Mouse (Mus musculus) forebrain, embryonic 12.5 days (tissue): ENCODE results near the gene Sorl1. TPM values are rescaled to one million over a fixed set of nuclear protein-coding genes. Genes with fewer than 3 reads are reported as not detected.

Experiments used
- ATAC-seq: fragments of 200-750 bp; cut with Nextera tagmentation; 2 replicates; pipeline ENCODE4 v1.8.0; 2017; ENCODE audit warnings: moderate TSS enrichment; ENCODE audit not compliant: low FRiP score
- H3K27ac ChIP-seq: fragments of 300-500 bp; sonication (generic); 2 replicates; pipeline ENCODE4 v1.5.1; 2016; ENCODE audit warnings: mild to moderate bottlenecking
- H3K27me3 ChIP-seq: fragments of 300-500 bp; sonication (generic); 2 replicates; pipeline ENCODE4 v1.6.1; 2016; ENCODE audit warnings: mild to moderate bottlenecking
- H3K36me3 ChIP-seq: fragments of 300-500 bp; sonication (generic); replicated peaks from 2 replicates; pipeline ENCODE4 v1.6.1; 2016; ENCODE audit warnings: mild to moderate bottlenecking
- H3K4me1 ChIP-seq: fragments of 300-500 bp; sonication (generic); 2 replicates; pipeline ENCODE4 v1.6.1; 2016
- H3K4me2 ChIP-seq: fragments of 300-500 bp; sonication (generic); 2 replicates; pipeline ENCODE4 v1.6.1; 2016; ENCODE audit warnings: mild to moderate bottlenecking, moderate library complexity
- H3K4me3 ChIP-seq: fragments of 300-500 bp; sonication (generic); replicated peaks from 2 replicates; pipeline ENCODE4 v1.5.1; 2016; ENCODE audit warnings: mild to moderate bottlenecking
- H3K9ac ChIP-seq: fragments of 300-500 bp; sonication (generic); 2 replicates; pipeline ENCODE4 v1.6.1; 2016; ENCODE audit warnings: mild to moderate bottlenecking
- H3K9me3 ChIP-seq: fragments of 300-500 bp; sonication (generic); 2 replicates; pipeline ENCODE4 v1.6.1; 2016
- WGBS: fragments of 180-500 bp; shearing (Covaris S2); methylation state at CpG from one replicate; pipeline ENCODE4 v1.1.7; 2016; 5-methylcytosine and 5-hydroxymethylcytosine counted together
- polyA plus RNA-seq: library from polyadenylated mRNA; unstranded; fragments of >200 nt; fragmentation: Nextera tagmentation; extraction: Ambion mirVana; gene quantifications from 2 replicates; pipeline ENCODE4 v1.2.1, GENCODE M21; 2016

Sorl1 gene
- polyA plus RNA-seq, 1 experiment from 2014 or later, result 11.1 TPM

DNA sequence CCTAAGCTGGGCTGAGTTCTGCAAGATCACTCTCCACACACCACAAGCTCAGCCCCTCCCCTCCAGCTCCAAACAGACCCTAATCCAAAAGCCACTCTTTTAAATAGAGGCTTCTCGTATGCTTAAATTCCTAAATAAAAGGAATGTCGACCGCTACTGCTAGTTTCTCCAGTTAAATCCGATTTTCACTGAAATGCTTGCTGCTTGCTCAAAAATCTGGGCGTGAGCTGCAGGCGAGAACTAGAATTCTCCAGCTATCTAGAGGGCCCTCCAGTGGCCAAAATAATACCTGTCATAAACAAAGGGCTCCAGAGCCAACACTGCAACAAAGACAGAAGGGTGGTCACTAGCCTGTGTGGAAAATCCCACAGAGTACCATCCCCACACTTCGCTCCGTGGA, 170.6 kb downstream of the Sorl1 start:
- no peaks in the 10 kb centered on the region for H3K36me3 ChIP-seq
- 0 out of 2 replicates have a peak, but pooled peaks cover 3% of the 10 kb centered on the region for H3K27me3 ChIP-seq
- 0 out of 2 replicates have a peak, but pooled peaks have one; percentile 33 for ATAC-seq
- no peak overlapping the region for H3K4me3 ChIP-seq
- H3K9ac ChIP-seq, result peak overlapping the region; percentile 55; the same call in 1 of the 2 replicates
- H3K27ac ChIP-seq, result peak overlapping the region; percentile 76
- peaks cover 48% of the 10 kb centered on the region for H3K4me1 ChIP-seq
- H3K4me2 ChIP-seq, result peak overlapping the region; percentile 26; the same call in 1 of the 2 replicates
- 4% methylated on average over 8 of the region's 8 CpGs for WGBS
- H3K9me3 ChIP-seq, result no peaks in the 10 kb centered on the region

DNA sequence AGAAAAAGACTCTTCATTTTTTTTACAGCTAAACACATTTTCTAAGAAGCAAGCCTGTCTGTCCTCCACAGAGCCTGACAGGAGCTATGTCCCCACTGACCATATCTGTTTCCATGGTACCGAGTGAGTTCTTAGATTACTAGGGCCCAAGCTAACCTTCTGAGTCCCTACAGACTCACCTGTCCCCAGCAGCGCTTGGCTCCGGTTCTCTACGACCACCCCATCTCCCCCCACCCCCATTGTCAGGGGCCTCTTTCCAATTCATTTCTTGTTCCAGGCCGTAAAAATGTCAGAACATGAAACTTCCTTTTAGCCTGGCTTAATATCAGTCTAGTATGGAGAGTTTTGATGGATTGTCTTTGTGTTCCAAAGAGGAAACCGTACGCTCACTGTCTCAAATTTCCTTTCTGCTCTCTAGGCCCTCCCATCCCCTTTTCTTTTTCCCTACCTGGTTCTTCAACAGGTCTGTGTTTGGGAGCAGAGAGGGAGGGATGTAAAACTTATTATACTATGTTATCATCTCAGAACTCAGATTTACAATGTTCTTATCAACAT, 171.4 kb downstream of the Sorl1 start:
- no peaks in the 10 kb centered on the region for H3K36me3 ChIP-seq
- peak overlapping the region; percentile 96 for H3K27ac ChIP-seq
- H3K4me1 ChIP-seq, result peaks cover 48% of the 10 kb centered on the region
- H3K9me3 ChIP-seq, result no peaks in the 10 kb centered on the region
- no peak overlapping the region for H3K4me3 ChIP-seq
- H3K4me2 ChIP-seq, result peak overlapping the region; percentile 15; the same call in 1 of the 2 replicates
- peak overlapping the region; percentile 40; the same call in 1 of the 2 replicates for H3K9ac ChIP-seq
- WGBS, result 73% methylated on average over 7 of the region's 7 CpGs
- H3K27me3 ChIP-seq, result 0 out of 2 replicates have a peak, but pooled peaks cover 4% of the 10 kb centered on the region
- no peak for ATAC-seq

DNA sequence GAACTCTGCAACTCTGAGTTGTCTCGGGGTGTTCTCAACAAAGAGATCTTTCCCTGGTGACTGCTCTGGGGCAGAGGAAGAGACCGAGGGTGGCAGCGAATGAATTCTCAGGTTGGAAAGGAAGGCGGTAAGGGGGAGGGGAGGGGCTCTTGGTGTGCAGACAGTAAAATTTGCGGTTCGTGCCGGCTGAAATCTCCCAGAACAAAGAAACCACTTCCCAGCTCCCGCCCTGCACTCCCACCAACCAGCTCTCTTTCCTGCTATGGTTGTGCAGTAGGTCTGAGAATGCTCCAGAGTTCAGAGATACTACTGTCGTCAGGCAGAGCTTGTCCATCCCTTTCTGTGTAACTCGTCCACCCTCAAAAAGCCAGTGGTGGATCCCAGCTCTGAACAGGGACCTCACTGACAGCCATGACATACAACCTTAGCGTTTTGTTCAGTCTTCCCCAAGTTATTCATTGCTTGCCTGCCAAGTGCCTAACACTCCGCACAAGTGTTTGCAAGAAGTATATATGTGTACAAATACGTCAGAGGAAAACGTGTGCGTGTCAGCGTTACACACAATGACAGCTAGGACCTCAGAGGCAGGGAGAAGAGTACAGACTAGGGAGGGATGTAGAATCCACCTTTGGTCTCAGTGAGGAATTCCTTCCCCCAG, 172.5 kb downstream of the Sorl1 start:
- 14% methylated on average over 16 of the region's 16 CpGs for WGBS
- Histone ChIP-seq H3K4me2 (peak overlapping the region; percentile 52), H3K9me3 (no peaks in the 10 kb centered on the region), H3K27me3 (0 out of 2 replicates have a peak, but pooled peaks cover 7% of the 10 kb centered on the region), H3K9ac (peak overlapping the region; percentile 61), H3K4me3 (peak overlapping the region; percentile 39), H3K4me1 (peaks cover 48% of the 10 kb centered on the region), H3K27ac (peak overlapping the region; percentile 96), H3K36me3 (no peaks in the 10 kb centered on the region)
- ATAC-seq, result peak; percentile 50

DNA sequence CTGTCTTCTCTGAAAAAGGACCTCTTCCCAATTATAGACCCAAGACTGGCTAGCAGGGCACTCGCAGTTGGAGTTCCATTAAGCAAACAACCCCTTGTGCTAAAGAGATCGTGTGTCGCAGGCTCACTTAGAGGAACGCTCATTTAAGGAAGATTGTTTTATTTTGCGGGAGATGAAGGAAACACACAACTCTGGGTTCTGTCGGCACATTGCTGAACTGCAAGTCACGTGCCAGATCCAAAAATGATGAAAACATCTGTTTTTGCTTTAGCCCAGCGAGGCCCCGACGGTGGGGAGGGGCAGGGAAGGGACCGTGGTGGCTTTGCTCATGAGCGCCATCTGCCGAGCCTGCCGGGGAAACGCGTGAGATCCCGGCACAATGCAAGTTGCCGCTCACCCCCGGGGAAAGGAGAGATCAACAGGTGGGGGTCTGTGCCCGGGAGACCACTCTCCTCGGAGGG, 173.1 kb downstream of the Sorl1 start:
- Histone ChIP-seq H3K27me3 (0 out of 2 replicates have a peak, but pooled peaks cover 7% of the 10 kb centered on the region), H3K9me3 (no peaks in the 10 kb centered on the region), H3K4me1 (peaks cover 48% of the 10 kb centered on the region), H3K9ac (peak overlapping the region; percentile 61), H3K4me2 (peak overlapping the region; percentile 52), H3K27ac (peak overlapping the region; percentile 96), H3K4me3 (peak overlapping the region; percentile 39), H3K36me3 (no peaks in the 10 kb centered on the region)
- ATAC-seq, result peak; percentile 77
- under 1% methylated on average over 21 of the region's 21 CpGs for WGBS

DNA sequence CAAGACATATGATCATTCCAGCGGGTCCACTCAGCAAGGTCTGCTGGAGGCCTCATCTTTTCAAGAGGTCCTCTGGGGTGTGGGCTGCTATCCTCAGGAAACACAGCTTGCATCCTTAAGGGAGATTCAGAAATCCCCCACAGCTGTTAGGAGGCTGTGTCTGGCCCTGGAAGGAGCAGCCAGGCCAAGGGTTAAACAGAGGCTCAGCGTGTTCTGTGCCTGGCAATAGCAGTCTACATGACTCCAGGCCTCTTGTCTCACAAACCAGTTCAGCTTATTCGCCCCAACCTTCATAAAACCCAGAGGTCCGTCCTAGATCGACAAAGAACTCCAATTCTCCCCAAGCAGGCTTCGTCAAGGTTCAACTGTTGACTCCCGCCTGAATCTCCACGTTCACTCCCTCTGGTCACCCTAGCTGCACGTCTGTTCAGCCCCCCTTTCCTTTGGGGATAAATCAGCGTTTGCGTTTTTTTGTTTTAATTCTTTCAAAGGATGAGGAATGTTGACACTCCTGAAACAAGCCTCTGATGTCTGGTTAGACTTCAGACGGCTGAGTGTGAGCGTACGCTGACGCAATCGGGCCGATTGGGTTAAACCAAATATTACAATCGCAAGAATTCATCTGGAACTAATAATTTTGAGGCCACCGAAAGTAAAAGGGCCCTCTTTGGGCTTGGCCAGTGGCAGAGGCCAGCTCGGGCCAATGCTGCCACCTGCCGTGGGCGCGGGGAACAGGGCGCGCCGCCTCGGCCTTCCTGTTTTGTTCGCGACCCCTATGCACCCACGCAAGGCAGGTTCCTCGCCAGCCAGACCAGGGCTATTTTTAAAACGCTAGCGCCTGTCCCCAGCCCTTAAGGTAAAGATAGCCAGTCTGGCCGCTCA, 173.7 kb downstream of the Sorl1 start:
- H3K27me3 ChIP-seq, result 0 out of 2 replicates have a peak, but pooled peaks cover 7% of the 10 kb centered on the region
- H3K9me3 ChIP-seq, result no peaks in the 10 kb centered on the region
- H3K4me1 ChIP-seq, result peaks cover 48% of the 10 kb centered on the region
- peak overlapping the region; percentile 52 for H3K4me2 ChIP-seq
- ATAC-seq, result peak; percentile 82
- H3K27ac ChIP-seq, result peak overlapping the region; percentile 96
- 4% methylated on average over 34 of the region's 34 CpGs for WGBS
- H3K9ac ChIP-seq, result peak overlapping the region; percentile 61
- H3K36me3 ChIP-seq, result no peaks in the 10 kb centered on the region
- peak overlapping the region; percentile 39 for H3K4me3 ChIP-seq

DNA sequence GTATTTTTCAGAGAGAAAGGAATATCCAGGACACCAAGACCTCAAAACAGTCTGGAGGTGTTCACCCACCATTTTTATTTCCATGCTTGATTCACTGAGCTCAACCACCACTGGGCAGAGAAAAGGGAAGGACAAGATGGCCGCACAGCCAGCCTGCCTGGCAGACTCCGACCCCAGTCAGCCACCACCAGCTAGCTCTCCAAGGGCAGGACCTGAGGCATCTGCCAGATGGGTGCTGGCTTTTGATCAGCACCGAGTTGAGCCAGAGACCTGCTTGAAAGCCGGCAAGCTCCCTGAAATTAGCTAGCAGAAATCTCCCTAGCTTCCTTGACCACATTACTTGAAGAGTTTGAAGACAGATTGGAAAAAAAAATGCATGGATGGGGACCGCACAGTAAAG, 174.6 kb downstream of the Sorl1 start:
- 0 out of 2 replicates have a peak overlapping the region, but pooled peaks have one; percentile 61 for H3K9ac ChIP-seq
- no peaks in the 10 kb centered on the region for H3K36me3 ChIP-seq
- no peaks in the 10 kb centered on the region for H3K9me3 ChIP-seq
- peak overlapping the region; percentile 96 for H3K27ac ChIP-seq
- 80% methylated on average over 5 of the region's 5 CpGs for WGBS
- H3K4me1 ChIP-seq, result peaks cover 48% of the 10 kb centered on the region
- H3K4me3 ChIP-seq, result no peak overlapping the region
- H3K27me3 ChIP-seq, result 0 out of 2 replicates have a peak, but pooled peaks cover 7% of the 10 kb centered on the region
- ATAC-seq, result no peak
- H3K4me2 ChIP-seq, result no peak overlapping the region

DNA sequence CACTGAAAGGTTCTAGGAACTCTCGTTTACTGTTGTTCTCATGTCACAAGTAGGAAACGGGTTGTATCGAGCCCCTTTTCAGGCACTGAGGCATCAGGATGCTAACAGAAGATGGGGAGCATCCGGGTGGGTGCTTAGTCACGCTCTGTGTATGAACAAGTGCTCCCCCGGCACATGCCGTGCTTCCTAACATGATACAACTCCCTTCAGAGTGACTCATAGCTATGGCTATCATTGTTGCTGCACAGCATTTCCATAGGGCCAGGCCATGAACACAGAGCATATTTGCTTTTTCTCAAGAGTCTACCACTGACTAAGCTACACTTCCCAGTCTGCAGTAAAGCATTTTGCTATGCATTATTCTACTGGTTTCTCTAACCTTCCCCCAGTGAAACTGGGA, 179.1 kb downstream of the Sorl1 start:
- H3K4me2 ChIP-seq, result no peak overlapping the region
- H3K4me3 ChIP-seq, result no peak overlapping the region
- no peak overlapping the region for H3K9ac ChIP-seq
- no peaks in the 10 kb centered on the region for H3K9me3 ChIP-seq
- 0 out of 2 replicates have a peak, but pooled peaks cover 7% of the 10 kb centered on the region for H3K27me3 ChIP-seq
- no peaks in the 10 kb centered on the region for H3K36me3 ChIP-seq
- no peak for ATAC-seq
- 96% methylated on average over 7 of the region's 7 CpGs for whole genome bisulfite sequencing
- peaks cover 22% of the 10 kb centered on the region for H3K4me1 ChIP-seq
- no peak overlapping the region for H3K27ac ChIP-seq

DNA sequence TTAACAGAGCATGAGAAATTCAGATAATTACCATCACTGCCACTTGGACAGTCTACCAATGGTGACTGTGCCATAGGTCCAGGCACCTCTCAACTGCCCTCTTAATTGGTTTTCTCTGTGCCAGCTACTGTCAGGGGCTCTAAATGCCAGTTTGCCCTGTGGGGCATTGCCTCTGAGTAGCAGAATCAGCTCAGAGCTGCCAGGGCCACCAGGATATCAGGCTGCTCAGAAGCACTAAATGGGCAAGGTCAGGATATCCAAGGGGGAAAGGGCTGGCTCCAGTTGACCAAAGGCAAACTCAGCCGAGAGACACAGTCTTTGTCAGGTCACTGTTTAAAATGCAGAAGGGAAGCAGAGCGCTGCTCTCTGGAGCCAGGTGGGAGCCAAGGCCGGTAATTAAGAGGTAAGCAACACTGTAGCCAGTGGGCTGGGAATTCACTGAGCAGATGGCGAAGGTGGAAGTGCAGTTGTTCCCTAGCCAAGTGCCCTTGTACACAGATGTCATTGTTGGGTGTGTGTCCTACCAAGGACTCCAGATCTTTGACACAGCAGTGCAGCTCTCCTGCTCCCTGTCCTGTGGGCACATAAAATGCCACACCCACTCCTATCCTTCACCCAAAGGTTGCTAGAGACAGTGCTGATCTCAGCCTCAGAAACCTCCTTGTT, 181.0 kb downstream of the Sorl1 start:
- peaks cover 27% of the 10 kb centered on the region for H3K4me1 ChIP-seq
- H3K4me3 ChIP-seq, result no peak overlapping the region
- no peak overlapping the region for H3K4me2 ChIP-seq
- H3K27ac ChIP-seq, result no peak overlapping the region
- no peaks in the 10 kb centered on the region for H3K9me3 ChIP-seq
- 66% methylated on average over 4 of the region's 4 CpGs for WGBS
- no peaks in the 10 kb centered on the region for H3K36me3 ChIP-seq
- 0 out of 2 replicates have a peak, but pooled peaks cover 7% of the 10 kb centered on the region for H3K27me3 ChIP-seq
- ATAC-seq, result no peak
- H3K9ac ChIP-seq, result no peak overlapping the region

DNA sequence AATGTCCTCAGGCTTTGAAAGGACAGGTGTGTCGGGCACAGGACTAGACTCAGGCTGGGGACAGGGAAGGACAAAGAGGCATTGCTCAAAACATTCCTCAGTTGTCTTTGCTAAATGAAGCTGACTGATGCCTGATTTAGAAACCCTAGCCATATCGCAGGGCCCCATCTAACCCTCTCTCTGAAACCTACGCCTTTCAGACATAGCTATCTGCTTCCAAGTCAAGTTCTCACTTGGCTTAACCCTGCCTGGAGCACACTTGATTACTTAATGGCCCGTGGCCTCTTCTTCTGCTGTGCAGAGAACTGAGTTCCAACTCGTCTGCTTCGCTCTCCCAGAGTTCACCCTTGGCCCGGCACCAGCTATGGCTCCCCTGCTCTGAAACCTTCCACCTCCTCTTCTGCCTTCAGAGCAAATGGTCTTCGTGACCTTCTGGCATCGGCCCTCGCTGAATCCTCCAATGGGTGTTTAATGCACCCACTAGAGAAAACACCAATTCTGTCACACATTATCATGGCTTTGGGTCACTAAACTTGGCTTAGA, 183.7 kb downstream of the Sorl1 start:
- H3K27ac ChIP-seq, result no peak overlapping the region
- no peak overlapping the region for H3K4me2 ChIP-seq
- 81% methylated on average over 10 of the region's 10 CpGs for WGBS
- H3K27me3 ChIP-seq, result no peaks in the 10 kb centered on the region
- H3K4me3 ChIP-seq, result no peak overlapping the region
- H3K36me3 ChIP-seq, result no peaks in the 10 kb centered on the region
- no peak for ATAC-seq
- no peak overlapping the region for H3K9ac ChIP-seq
- H3K4me1 ChIP-seq, result peaks cover 47% of the 10 kb centered on the region
- H3K9me3 ChIP-seq, result no peaks in the 10 kb centered on the region

DNA sequence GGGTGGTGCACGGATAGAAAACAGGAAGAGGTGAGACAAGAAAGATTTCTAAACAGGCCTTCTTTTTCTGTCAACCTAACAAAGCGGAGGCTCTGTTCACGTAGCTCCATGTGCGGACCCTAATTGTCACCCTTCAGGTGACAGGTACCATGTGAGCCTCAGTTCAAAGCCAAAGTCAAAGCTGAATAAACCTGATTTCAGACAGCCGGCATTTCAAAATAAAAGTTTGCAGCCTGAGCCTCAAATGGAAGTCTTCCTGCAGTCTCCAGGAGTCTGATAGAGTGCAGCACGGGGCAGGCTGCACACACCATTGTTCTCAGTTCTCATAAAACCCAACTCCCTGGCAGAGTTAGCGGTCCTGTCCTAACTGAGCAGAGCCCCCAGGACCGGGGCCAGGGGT, 185.6 kb downstream of the Sorl1 start:
- Histone ChIP-seq H3K9me3 (no peaks in the 10 kb centered on the region), H3K4me1 (peaks cover 56% of the 10 kb centered on the region), H3K27ac (peak overlapping the region; percentile 90), H3K27me3 (no peaks in the 10 kb centered on the region), H3K36me3 (no peaks in the 10 kb centered on the region), H3K9ac (no peak overlapping the region), H3K4me2 (no peak overlapping the region), H3K4me3 (no peak overlapping the region)
- WGBS, result 32% methylated on average over 8 of the region's 8 CpGs
- ATAC-seq, result no peak

DNA sequence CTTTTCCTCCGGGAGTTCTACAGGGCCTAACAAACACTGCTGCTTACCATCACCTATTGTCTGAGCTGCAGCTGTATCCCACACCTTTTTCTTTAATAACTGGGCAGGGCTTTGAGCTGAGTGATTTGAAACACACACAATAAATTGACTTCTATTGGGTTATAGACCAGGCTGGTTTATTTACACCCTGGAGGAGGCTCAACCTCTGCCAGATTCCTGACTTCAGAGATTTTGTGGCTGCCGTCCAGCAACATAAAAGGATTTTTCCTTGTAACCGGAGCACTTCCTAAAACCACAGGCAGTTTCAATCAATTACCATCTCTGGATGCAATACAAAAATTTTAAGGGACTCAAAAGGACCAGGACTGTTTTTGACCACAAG, 186.1 kb downstream of the Sorl1 start:
- H3K9ac ChIP-seq, result 0 out of 2 replicates have a peak overlapping the region, but pooled peaks have one; percentile 12
- no peaks in the 10 kb centered on the region for H3K36me3 ChIP-seq
- no peak for ATAC-seq
- H3K27ac ChIP-seq, result peak overlapping the region; percentile 90
- H3K4me2 ChIP-seq, result no peak overlapping the region
- H3K4me3 ChIP-seq, result no peak overlapping the region
- H3K27me3 ChIP-seq, result no peaks in the 10 kb centered on the region
- H3K9me3 ChIP-seq, result no peaks in the 10 kb centered on the region
- H3K4me1 ChIP-seq, result peaks cover 51% of the 10 kb centered on the region
- 18% methylated on average over 3 of the region's 3 CpGs for WGBS
